Mouse (Mus musculus) C2C12 (cell line): Measurements from ENCODE around the gene Alox12e. TPM values are rescaled to one million over a fixed set of nuclear protein-coding genes. Genes with fewer than 3 reads are reported as not detected.

Experiments used
- H3K27me3 ChIP-seq: one replicate; pipeline ENCODE4 v1.6.1; 2011; ENCODE audit not compliant: control insufficient read depth, insufficient read depth, insufficient read length
- H3K36me3 ChIP-seq: one replicate; pipeline ENCODE4 v1.6.1; 2011; ENCODE audit not compliant: control insufficient read depth, insufficient read depth
- H3K4me3 ChIP-seq: one replicate; pipeline ENCODE4 v1.5.1; 2011; ENCODE audit warnings: mild to moderate bottlenecking, control low read depth; ENCODE audit not compliant: poor library complexity, insufficient read depth, severe bottlenecking
- H3K79me2 ChIP-seq: one replicate; pipeline ENCODE4 v1.6.1; 2011; ENCODE audit not compliant: control insufficient read depth, insufficient read depth
- H3K79me3 ChIP-seq: one replicate; pipeline ENCODE4 v1.6.1; 2011; ENCODE audit warnings: low read depth, control low read depth
- H3ac ChIP-seq: one replicate; pipeline ENCODE3; 2011; ENCODE audit warnings: low read depth; ENCODE audit not compliant: control insufficient read depth, insufficient read length
- CEBPB ChIP-seq: IDR thresholded peaks from one replicate; pipeline ENCODE4 v1.6.1; 2011; ENCODE audit warnings: low read depth, mild to moderate bottlenecking, control low read depth, moderate library complexity
- CTCF ChIP-seq: IDR thresholded peaks from one replicate; pipeline ENCODE4 v1.5.1; 2011; ENCODE audit not compliant: control insufficient read depth, insufficient read depth, insufficient read length
- FOSL1 ChIP-seq: IDR thresholded peaks from one replicate; pipeline ENCODE4 v1.8.0; 2011; ENCODE audit warnings: mild to moderate bottlenecking, low read length; ENCODE audit not compliant: poor library complexity, insufficient read depth, severe bottlenecking
- MAX ChIP-seq: IDR thresholded peaks from one replicate; pipeline ENCODE4 v1.6.1; 2011; ENCODE audit warnings: mild to moderate bottlenecking, control low read depth
- MYOD1 ChIP-seq: IDR thresholded peaks from one replicate; pipeline ENCODE4 v1.6.1; 2011; ENCODE audit warnings: low read depth; ENCODE audit not compliant: control insufficient read depth, insufficient read length
- MYOG ChIP-seq: IDR thresholded peaks from one replicate; pipeline ENCODE4 v1.6.1; 2011; ENCODE audit not compliant: control insufficient read depth, insufficient read length; ENCODE audit errors: extremely low read depth
- USF1 ChIP-seq: IDR thresholded peaks from one replicate; pipeline ENCODE4 v1.6.1; 2011; ENCODE audit warnings: low read depth, mild to moderate bottlenecking, control low read depth, moderate library complexity
- polyA plus RNA-seq: library from polyadenylated mRNA; unstranded; fragments of >200 nt; fragmentation: generic; extraction: Trizol; gene quantifications from one replicate; pipeline ENCODE4 v1.2.1, GENCODE M21; 2012; ENCODE audit warnings: missing spikeins

The Alox12e gene
- polyA plus RNA-seq, 1 experiment, result 0.04 TPM

GRCm38 (mm10) chr11:70266405-70266804, 56.0 kb downstream of the Alox12e start:
- Histone ChIP-seq H3K4me3 (no peak overlapping the region), H3K36me3 (no peaks in the 10 kb centered on the region), H3K27me3 (no peaks in the 10 kb centered on the region), H3K79me3 (no peaks in the 10 kb centered on the region), H3ac (no peak overlapping the region), H3K79me2 (no peaks in the 10 kb centered on the region)
- no peak for TF ChIP-seq CTCF
- TF ChIP-seq MAX, result no peak
- TF ChIP-seq FOSL1, result no peak
- TF ChIP-seq CEBPB, result no peak
- no peak for TF ChIP-seq MYOD1
- TF ChIP-seq MYOG, result no peak
- no peak for TF ChIP-seq USF1

- Histone ChIP-seq H3K36me3 (no peaks in the 10 kb centered on the region), H3K79me2 (no peaks in the 10 kb centered on the region), H3K27me3 (no peaks in the 10 kb centered on the region), H3K79me3 (no peaks in the 10 kb centered on the region), H3ac (no peak overlapping the region), H3K4me3 (no peak overlapping the region)
- TF ChIP-seq USF1 (no peak), MAX (no peak), CEBPB (no peak), FOSL1 (no peak)
These were observed 56.6 kb downstream of the Alox12e start for GRCm38 (mm10) chr11:70265819-70266218.

Other genes with a start within 250 kb of the Alox12e start
- gene Asgr2, start 230.0 kb downstream of the Alox12e start, polyA plus RNA-seq, result 1.3 TPM
- 1.8 TPM for gene Mgl2, start 192.3 kb downstream of the Alox12e start, polyA plus RNA-seq
- gene Clec10a, start 166.4 kb downstream of the Alox12e start, polyA plus RNA-seq, result 0.20 TPM
- 145 TPM for gene Slc16a11, start 109.9 kb downstream of the Alox12e start, polyA plus RNA-seq
- 22.0 TPM for gene Slc16a13, start 101.6 kb downstream of the Alox12e start, polyA plus RNA-seq
- gene Bcl6b, start 92.8 kb downstream of the Alox12e start, polyA plus RNA-seq, result 9.3 TPM
- gene 0610010K14Rik, start 84.7 kb downstream of the Alox12e start, polyA plus RNA-seq, result 91.7 TPM
- 10.8 TPM for gene Gm21988, start 82.8 kb downstream of the Alox12e start, polyA plus RNA-seq
- gene Rnasek, start 82.8 kb downstream of the Alox12e start, polyA plus RNA-seq, result 300 TPM
- 0.47 TPM for gene Alox12, start 67.3 kb downstream of the Alox12e start, polyA plus RNA-seq
- gene Alox15, start 29.4 kb upstream of the Alox12e start, polyA plus RNA-seq, result not detected
- 40.6 TPM for gene Pelp1, start 87.4 kb upstream of the Alox12e start, polyA plus RNA-seq
- 27.6 TPM for gene Arrb2, start 110.0 kb upstream of the Alox12e start, polyA plus RNA-seq
- 46.2 TPM for gene Med11, start 129.3 kb upstream of the Alox12e start, polyA plus RNA-seq
- 0.04 TPM for gene Zmynd15, start 136.8 kb upstream of the Alox12e start, polyA plus RNA-seq
- gene Cxcl16, start 137.4 kb upstream of the Alox12e start, polyA plus RNA-seq, result 0.19 TPM
- not detected for gene Tm4sf5, start 182.6 kb upstream of the Alox12e start, polyA plus RNA-seq
- not detected for gene Vmo1, start 192.0 kb upstream of the Alox12e start, polyA plus RNA-seq
- not detected for gene Gltpd2, start 196.6 kb upstream of the Alox12e start, polyA plus RNA-seq
- 658 TPM for gene Psmb6, start 202.7 kb upstream of the Alox12e start, polyA plus RNA-seq
- gene Gm40193, start 210.3 kb upstream of the Alox12e start, polyA plus RNA-seq, result not detected
- 9.3 TPM for gene Pld2, start 217.4 kb upstream of the Alox12e start, polyA plus RNA-seq
- gene Mink1, start 240.3 kb upstream of the Alox12e start, polyA plus RNA-seq, result 34.5 TPM